Mouse (Mus musculus): ENCODE data around the gene Epn1. TPM values are rescaled to one million over a fixed set of nuclear protein-coding genes. Genes with fewer than 3 reads are reported as not detected.

Epn1 gene
- total and polyA plus RNA-seq, 3 experiments: 41.9 to 101 (median 72.9) TPM

DNA sequence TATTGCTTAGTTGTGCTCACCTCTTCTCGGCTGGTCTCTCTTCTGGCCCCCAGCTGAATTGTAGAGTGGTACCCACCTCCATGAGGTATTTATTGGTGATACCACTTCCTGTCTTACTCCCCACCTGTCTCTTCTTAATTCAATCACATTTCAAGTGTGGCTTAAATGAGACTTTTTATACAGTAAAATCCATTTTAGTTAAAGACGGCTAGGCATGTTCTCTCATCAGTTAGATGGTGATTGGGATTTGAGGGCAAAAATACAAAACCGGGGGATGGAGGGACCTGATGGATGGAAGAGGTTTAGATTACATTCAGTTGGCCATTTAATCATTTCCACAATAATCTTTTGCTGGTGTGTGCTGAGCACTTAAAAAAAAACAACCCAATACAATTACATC is 36.8 kb downstream of the Epn1 start, which contains the start of gene Rfpl4:
TSS of gene Rfpl4 (minus strand) at position 101 of the 400 bp plus-strand sequence.
- Histone ChIP-seq H3K4me2 (ENCODE audit: insufficient read depth, low read depth, poor library complexity, severe bottlenecking) (no peak within 1 kb of the TSS), H3K9me3 (replicated peaks; ENCODE audit: low read length) (no peaks in the 10 kb centered on the region), H3K4me1 (ENCODE audit: control insufficient read depth in 1 of 2, insufficient read depth in 2 of 2) (no peaks in the 10 kb centered on the region), H3K27ac (ENCODE audit: insufficient read depth, low read depth) (no peak within 1 kb of the TSS), H3K79me2 (replicated peaks; ENCODE audit: control insufficient read depth, extremely low read depth, insufficient read depth, poor library complexity, severe bottlenecking) (no peaks in the 10 kb centered on the region), H3K36me3 (replicated peaks in 1 of 2; ENCODE audit: control insufficient read depth in 1 of 2, insufficient read depth in 1 of 2, low read length in 1 of 2) (no peaks in the 10 kb centered on the region), H3K4me3 (replicated peaks in 1 of 3; ENCODE audit: low read depth in 2 of 3, low read length in 2 of 3, poor library complexity in 1 of 3) (no peak within 1 kb of the TSS), H3K9ac (ENCODE audit: insufficient read depth, low read depth) (no peak within 1 kb of the TSS), H3K27me3 (replicated peaks) (no peaks in the 10 kb centered on the region)
- in situ Hi-C loops (cut with MboI; ENCODE audit: low pct_ligation_motif_present, low pct_unique_long_range_greater_than_20kb, low sequenced_read_pairs): no loop called here
- DNase-seq (ENCODE audit: extremely low read depth): no peak
- dilution Hi-C loops (cut with MboI; ENCODE audit: extremely low pct_ligation_motif_present, extremely low pct_unique_long_range_greater_than_20kb, low sequenced_read_pairs): no loop called here
- TF ChIP-seq RAD21 (IDR thresholded peaks at IDR 0.05; ENCODE audit: low read depth, low read length): no peak
- TF ChIP-seq GABPA (IDR thresholded peaks at IDR 0.05; ENCODE audit: insufficient replicate concordance, low read depth, low read length): no peak
- no peak for TF ChIP-seq IRF4 (IDR thresholded peaks at IDR 0.05; ENCODE audit: low read depth, low read length)
- no peak for TF ChIP-seq JUN (IDR thresholded peaks at IDR 0.05; ENCODE audit: insufficient read depth, low read depth, low read length)
- TF ChIP-seq JUND (conservative IDR thresholded peaks at IDR 0.05; ENCODE audit: low read depth, low read length): no peak
- no peak for TF ChIP-seq MAX (IDR thresholded peaks at IDR 0.05; ENCODE audit: low read length)
- no peak for TF ChIP-seq PAX5 (IDR thresholded peaks at IDR 0.05; ENCODE audit: low read length)
- TF ChIP-seq ZNF384 (IDR thresholded peaks at IDR 0.05; ENCODE audit: low read depth, low read length): no peak
- TF ChIP-seq HCFC1 (IDR thresholded peaks at IDR 0.05; ENCODE audit: low read depth, low read length): no peak
- TF ChIP-seq CTCF (conservative IDR thresholded peaks at IDR 0.05 in 1 of 2, IDR thresholded peaks at IDR 0.05 in 1 of 2; ENCODE audit: low read depth in 2 of 2, low read length in 2 of 2): no peak
- no peak for TF ChIP-seq ETS1 (conservative IDR thresholded peaks at IDR 0.05; ENCODE audit: low read depth, low read length)
- no peak for TF ChIP-seq RCOR1 (conservative IDR thresholded peaks at IDR 0.05; ENCODE audit: low read depth, low read length)
- TF ChIP-seq EP300 (IDR thresholded peaks at IDR 0.05; ENCODE audit: low read length): no peak
- TF ChIP-seq MYC (IDR thresholded peaks at IDR 0.05; ENCODE audit: low read depth, low read length): no peak
- TF ChIP-seq USF2 (conservative IDR thresholded peaks at IDR 0.05; ENCODE audit: low read depth, low read length): no peak
- no peak for TF ChIP-seq MAZ (IDR thresholded peaks at IDR 0.05; ENCODE audit: low read depth, low read length)
- TF ChIP-seq TCF12 (IDR thresholded peaks at IDR 0.05; ENCODE audit: low read depth, low read length): no peak
- TF ChIP-seq CHD1 (IDR thresholded peaks at IDR 0.05; ENCODE audit: low read depth, low read length): no peak

GRCm38 (mm10) chr7:5125078-5125477 is 45.0 kb downstream of the Epn1 start:
- no peak overlapping the region for H3K27ac ChIP-seq (ENCODE audit: insufficient read depth, low read depth)
- peaks cover 3 to 4% of the 10 kb centered on the region in 2 experiments; a peak in 3 of 4 replicates for H3K4me1 ChIP-seq (ENCODE audit: control insufficient read depth in 1 of 2, insufficient read depth in 2 of 2)
- dilution Hi-C loops (cut with MboI; ENCODE audit: extremely low pct_ligation_motif_present, extremely low pct_unique_long_range_greater_than_20kb, low sequenced_read_pairs): no loop called here
- H3K27me3 ChIP-seq (replicated peaks): no peaks in the 10 kb centered on the region
- H3K79me2 ChIP-seq (replicated peaks; ENCODE audit: control insufficient read depth, extremely low read depth, insufficient read depth, poor library complexity, severe bottlenecking): no peaks in the 10 kb centered on the region
- H3K4me2 ChIP-seq (ENCODE audit: insufficient read depth, low read depth, poor library complexity, severe bottlenecking): peak overlapping the region; percentile 60; the same call in 1 of the 2 replicates
- TF ChIP-seq KAT2A (IDR thresholded peaks at IDR 0.05; ENCODE audit: insufficient replicate concordance, low read length) (no peak), MEF2A (IDR thresholded peaks at IDR 0.05; ENCODE audit: borderline replicate concordance, low read depth, low read length) (peak; percentile 67; the same call in 1 of the 2 replicates), TBP (conservative IDR thresholded peaks at IDR 0.05; ENCODE audit: low read depth, low read length) (no peak), MAFK (IDR thresholded peaks at IDR 0.05; ENCODE audit: insufficient replicate concordance, low read length) (no peak), IRF4 (IDR thresholded peaks at IDR 0.05; ENCODE audit: low read depth, low read length) (no peak), E2F4 (IDR thresholded peaks at IDR 0.05; ENCODE audit: insufficient replicate concordance, low read depth, low read length) (no peak)
- H3K4me3 ChIP-seq (replicated peaks in 1 of 3; ENCODE audit: low read depth in 2 of 3, low read length in 2 of 3, poor library complexity in 1 of 3): peak overlapping the region in 2 of 3 experiments; percentile 79 to 83
- H3K36me3 ChIP-seq (replicated peaks in 1 of 2; ENCODE audit: control insufficient read depth in 1 of 2, insufficient read depth in 1 of 2, low read length in 1 of 2): no peaks in the 10 kb centered on the region
- no peaks in the 10 kb centered on the region for H3K9me3 ChIP-seq (replicated peaks; ENCODE audit: low read length)
- DNase-seq (ENCODE audit: extremely low read depth): no peak
- in situ Hi-C loops (cut with MboI; ENCODE audit: low pct_ligation_motif_present, low pct_unique_long_range_greater_than_20kb, low sequenced_read_pairs): loop anchor here (5.0 kb wide), 1 partner anchor 63 kb away; the partner anchor contains the start of gene U2af2
- H3K9ac ChIP-seq (ENCODE audit: insufficient read depth, low read depth): peak overlapping the region; percentile 72
